Mouse (Mus musculus): Measurements from ENCODE around the gene Grik2. TPM values are rescaled to one million over a fixed set of nuclear protein-coding genes. Genes with fewer than 3 reads are reported as not detected.
A peak's percentile ranks its signal among the peaks of the same experiment; 100 is the strongest.
"Not testable (repeated sequence)": the region's sequence is repeated elsewhere in the genome, so short reads cannot be mapped to it uniquely, and the experiment has no call there.

Grik2 gene
- polyA plus RNA-seq, 1 experiment: 45.9 TPM

DNA sequence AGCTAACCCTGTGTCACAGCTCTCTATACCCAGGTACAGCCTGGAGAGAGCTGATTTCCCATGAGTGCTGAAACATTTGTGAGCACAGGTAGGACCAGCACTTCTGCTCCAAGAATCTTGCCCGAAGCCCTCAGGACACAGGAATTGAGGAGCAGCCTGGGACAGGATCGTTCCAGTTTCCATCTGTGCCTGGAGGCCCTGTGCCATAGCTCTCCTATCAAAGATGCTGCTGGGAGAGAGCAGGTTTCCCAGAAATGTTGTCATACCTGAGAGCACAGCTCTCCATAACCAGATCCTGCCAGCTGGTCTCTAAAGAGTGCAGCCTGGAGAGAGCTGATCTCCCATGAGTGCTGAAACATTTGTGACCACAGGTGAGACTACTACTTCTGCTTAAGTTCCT lies 420.0 kb downstream of the Grik2 start:
- no peak for DNase-seq (ENCODE audit: low read depth)
- TF ChIP-seq CTCF (IDR thresholded peaks at IDR 0.05; ENCODE audit: borderline replicate concordance, extremely low read depth, insufficient read depth, insufficient read length) (no peak), POLR2A (IDR thresholded peaks at IDR 0.05; ENCODE audit: borderline replicate concordance, extremely low read depth, insufficient read depth, insufficient read length, poor library complexity, severe bottlenecking) (no peak)

DNA sequence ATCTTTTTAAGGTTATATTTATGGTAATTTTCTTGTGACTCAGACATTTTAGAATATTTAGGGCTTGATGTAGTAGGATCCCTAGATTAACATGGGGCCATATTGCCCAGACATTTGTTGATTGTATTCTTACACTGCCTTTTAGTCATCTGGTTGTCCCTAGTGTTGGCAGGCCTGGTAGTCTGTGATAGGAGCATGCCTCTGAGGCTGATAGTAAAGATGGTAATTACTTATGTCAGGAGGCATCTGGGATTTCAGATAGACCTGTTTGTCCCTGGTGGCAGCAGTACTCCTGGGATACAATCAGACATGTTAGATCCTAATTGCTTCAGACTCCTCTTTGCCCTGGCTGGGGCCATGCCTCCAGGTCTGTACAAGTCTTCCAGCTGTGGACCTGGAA lies 423.3 kb downstream of the Grik2 start:
- TF ChIP-seq CTCF (IDR thresholded peaks at IDR 0.05; ENCODE audit: borderline replicate concordance, extremely low read depth, insufficient read depth, insufficient read length) (no peak), POLR2A (IDR thresholded peaks at IDR 0.05; ENCODE audit: borderline replicate concordance, extremely low read depth, insufficient read depth, insufficient read length, poor library complexity, severe bottlenecking) (no peak)
- peak; percentile 17 for DNase-seq (ENCODE audit: low read depth)

- TF ChIP-seq POLR2A (IDR thresholded peaks at IDR 0.05; ENCODE audit: borderline replicate concordance, extremely low read depth, insufficient read depth, insufficient read length, poor library complexity, severe bottlenecking) (no peak), CTCF (IDR thresholded peaks at IDR 0.05; ENCODE audit: borderline replicate concordance, extremely low read depth, insufficient read depth, insufficient read length) (no peak)
- DNase-seq (ENCODE audit: low read depth): peak; percentile 95
Measured at GRCm38 (mm10) chr10:49322413-49322812, 466.2 kb downstream of the Grik2 start.

DNA sequence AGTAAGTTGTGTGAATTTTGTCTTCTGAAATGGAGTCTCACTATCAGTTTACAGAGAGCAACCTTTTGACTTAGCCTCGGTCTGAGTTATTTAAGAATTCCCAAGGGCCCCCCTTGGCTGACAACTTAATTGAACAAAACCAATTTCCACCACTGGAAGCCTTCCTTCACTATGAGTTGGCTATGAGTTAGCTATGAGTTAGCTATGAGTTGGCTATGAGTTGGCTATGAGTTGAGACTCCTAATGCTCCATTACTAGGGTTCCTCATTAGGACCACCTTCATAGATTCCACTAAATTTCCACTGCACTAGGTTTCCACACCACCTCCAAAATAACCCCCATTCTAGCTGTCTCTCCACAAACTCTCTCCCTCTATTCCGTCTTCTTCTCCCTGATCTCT lies 468.7 kb downstream of the Grik2 start:
- DNase-seq (ENCODE audit: low read depth): no peak
- TF ChIP-seq CTCF (IDR thresholded peaks at IDR 0.05; ENCODE audit: borderline replicate concordance, extremely low read depth, insufficient read depth, insufficient read length) (no peak), POLR2A (IDR thresholded peaks at IDR 0.05; ENCODE audit: borderline replicate concordance, extremely low read depth, insufficient read depth, insufficient read length, poor library complexity, severe bottlenecking) (no peak)

- peak; percentile 97 for DNase-seq (ENCODE audit: low read depth)
- TF ChIP-seq POLR2A (IDR thresholded peaks at IDR 0.05; ENCODE audit: borderline replicate concordance, extremely low read depth, insufficient read depth, insufficient read length, poor library complexity, severe bottlenecking) (no peak), CTCF (IDR thresholded peaks at IDR 0.05; ENCODE audit: borderline replicate concordance, extremely low read depth, insufficient read depth, insufficient read length) (no peak)
Measured at GRCm38 (mm10) chr10:49256247-49256939, 532.2 kb downstream of the Grik2 start.

GRCm38 (mm10) chr10:49237356-49237755 lies 551.2 kb downstream of the Grik2 start:
- DNase-seq (ENCODE audit: low read depth): not testable (repeated sequence)

DNA sequence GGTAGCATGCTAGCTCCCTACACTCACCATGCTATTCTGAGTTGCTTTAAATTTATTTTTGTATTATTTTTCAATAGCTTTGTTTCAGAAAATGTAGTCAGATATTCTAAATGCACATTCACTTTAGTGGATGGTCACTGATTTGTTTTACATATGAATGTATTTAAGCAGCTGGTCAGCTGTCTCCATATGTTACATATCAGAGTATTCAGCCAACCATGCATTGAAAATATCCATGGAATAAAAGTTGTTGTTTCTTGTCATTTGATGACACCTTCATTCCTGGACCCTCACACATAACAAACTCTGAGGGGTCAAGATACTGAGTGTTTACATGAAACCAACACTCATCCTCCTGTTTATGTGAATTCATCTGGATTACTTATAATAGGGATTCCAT lies 551.7 kb downstream of the Grik2 start:
- not testable (repeated sequence) for DNase-seq (ENCODE audit: low read depth)

- peak; percentile 89 for DNase-seq (ENCODE audit: low read depth)
- TF ChIP-seq CTCF (IDR thresholded peaks at IDR 0.05; ENCODE audit: borderline replicate concordance, extremely low read depth, insufficient read depth, insufficient read length) (no peak), POLR2A (IDR thresholded peaks at IDR 0.05; ENCODE audit: borderline replicate concordance, extremely low read depth, insufficient read depth, insufficient read length, poor library complexity, severe bottlenecking) (no peak)
Measured at GRCm38 (mm10) chr10:49220096-49220495, 568.5 kb downstream of the Grik2 start.

GRCm38 (mm10) chr10:49219631-49220030 lies 568.9 kb downstream of the Grik2 start:
- DNase-seq (ENCODE audit: low read depth): peak; percentile 91
- no peak for TF ChIP-seq POLR2A (IDR thresholded peaks at IDR 0.05; ENCODE audit: borderline replicate concordance, extremely low read depth, insufficient read depth, insufficient read length, poor library complexity, severe bottlenecking)

- no peak for DNase-seq (ENCODE audit: low read depth)
- TF ChIP-seq POLR2A (IDR thresholded peaks at IDR 0.05; ENCODE audit: borderline replicate concordance, extremely low read depth, insufficient read depth, insufficient read length, poor library complexity, severe bottlenecking): no peak
- TF ChIP-seq CTCF (IDR thresholded peaks at IDR 0.05; ENCODE audit: borderline replicate concordance, extremely low read depth, insufficient read depth, insufficient read length): no peak
Measured at GRCm38 (mm10) chr10:49191773-49192371, 596.7 kb downstream of the Grik2 start.

DNA sequence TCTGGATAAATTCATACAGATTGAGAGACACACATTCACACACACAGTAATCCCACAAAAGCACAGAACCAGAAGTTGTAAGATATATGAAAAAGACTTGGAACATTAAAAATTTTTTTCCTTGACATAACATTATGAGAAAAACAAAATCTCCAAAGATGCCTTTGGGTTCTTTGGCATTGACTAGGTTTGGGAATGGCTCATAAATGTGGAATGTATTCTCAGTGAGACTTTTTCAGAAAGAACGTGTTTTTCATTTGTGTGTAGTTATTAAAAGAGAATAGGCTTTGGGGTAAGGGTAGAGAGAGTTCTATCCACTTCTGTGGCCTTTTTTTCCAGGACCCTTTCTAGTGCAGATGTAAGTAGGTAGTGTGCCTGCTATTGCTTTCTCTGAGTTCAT lies 597.3 kb downstream of the Grik2 start:
- no peak for DNase-seq (ENCODE audit: low read depth)
- no peak for TF ChIP-seq CTCF (IDR thresholded peaks at IDR 0.05; ENCODE audit: borderline replicate concordance, extremely low read depth, insufficient read depth, insufficient read length)
- no peak for TF ChIP-seq POLR2A (IDR thresholded peaks at IDR 0.05; ENCODE audit: borderline replicate concordance, extremely low read depth, insufficient read depth, insufficient read length, poor library complexity, severe bottlenecking)

- TF ChIP-seq POLR2A (IDR thresholded peaks at IDR 0.05; ENCODE audit: borderline replicate concordance, extremely low read depth, insufficient read depth, insufficient read length, poor library complexity, severe bottlenecking) (no peak), CTCF (IDR thresholded peaks at IDR 0.05; ENCODE audit: borderline replicate concordance, extremely low read depth, insufficient read depth, insufficient read length) (no peak)
- DNase-seq (ENCODE audit: low read depth): no peak
Measured at GRCm38 (mm10) chr10:49154134-49154533, 634.4 kb downstream of the Grik2 start.

DNA sequence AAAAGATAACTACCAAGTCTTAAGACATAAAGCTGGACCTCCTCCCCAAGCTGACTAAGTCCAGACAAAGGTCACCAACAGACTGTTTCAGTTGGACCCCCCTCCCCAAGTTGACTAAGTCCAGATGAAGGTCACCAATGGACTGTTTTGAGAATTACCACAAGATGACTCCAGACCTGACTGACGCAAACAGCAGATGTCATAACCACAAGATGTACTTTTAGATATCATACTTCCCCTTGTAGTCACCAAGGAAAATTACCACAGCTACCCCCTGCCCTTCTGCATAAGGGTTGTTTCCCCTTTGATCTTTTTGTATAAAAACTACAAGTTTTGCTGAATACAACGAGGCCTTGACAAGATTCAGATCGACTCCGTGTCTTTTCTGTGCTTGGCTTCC lies 637.1 kb downstream of the Grik2 start:
- DNase-seq (ENCODE audit: low read depth): not testable (repeated sequence)

All from brain, embryonic 14.5 days (tissue).